Mouse (Mus musculus) embryonic facial prominence, embryonic 10.5 days (tissue): ENCODE measurements around the gene Ptges3. TPM values are rescaled to one million over a fixed set of nuclear protein-coding genes. Genes with fewer than 3 reads are reported as not detected.
A peak's percentile ranks its signal among the peaks of the same experiment; 100 is the strongest.
"Not testable (repeated sequence)": the region's sequence is repeated elsewhere in the genome, so short reads cannot be mapped to it uniquely, and the experiment has no call there.

Experiments
- DNase-seq: peaks from one replicate; pipeline ENCODE4 v3.0.0-alpha.2; 2017; ENCODE audit warnings: low spot score
- H3K27ac ChIP-seq: fragments of 300-500 bp; sonication (generic); replicated peaks from 2 replicates; pipeline ENCODE4 v1.5.1; 2016; ENCODE audit warnings: mild to moderate bottlenecking
- H3K27me3 ChIP-seq: fragments of 300-500 bp; sonication (generic); replicated peaks from 2 replicates; pipeline ENCODE4 v1.6.1; 2016; ENCODE audit warnings: low read depth, mild to moderate bottlenecking; ENCODE audit not compliant: poor library complexity, severe bottlenecking
- H3K36me3 ChIP-seq: fragments of 300-500 bp; sonication (generic); replicated peaks from 2 replicates; pipeline ENCODE4 v1.6.1; 2016; ENCODE audit warnings: mild to moderate bottlenecking, moderate library complexity
- H3K4me1 ChIP-seq: fragments of 300-500 bp; sonication (generic); 2 replicates; pipeline ENCODE4 v1.6.1; 2016
- H3K4me3 ChIP-seq: fragments of 300-500 bp; sonication (generic); 2 replicates; pipeline ENCODE4 v1.5.1; 2016; ENCODE audit warnings: mild to moderate bottlenecking, moderate library complexity
- H3K9me3 ChIP-seq: fragments of 300-500 bp; sonication (generic); 2 replicates; pipeline ENCODE4 v1.6.1; 2016; ENCODE audit warnings: mild to moderate bottlenecking
- WGBS: fragments of 180-500 bp; shearing (Covaris S2); methylation state at CpG from one replicate; pipeline ENCODE4 v1.1.7; 2016; 5-methylcytosine and 5-hydroxymethylcytosine counted together
- polyA plus RNA-seq: library from polyadenylated mRNA; unstranded; fragments of >200 nt; fragmentation: Nextera tagmentation; extraction: Ambion mirVana; gene quantifications from 2 replicates; pipeline ENCODE4 v1.2.1, GENCODE M21; 2016

Ptges3 gene
- polyA plus RNA-seq, 1 experiment from 2014 or later, result 711 TPM

DNA sequence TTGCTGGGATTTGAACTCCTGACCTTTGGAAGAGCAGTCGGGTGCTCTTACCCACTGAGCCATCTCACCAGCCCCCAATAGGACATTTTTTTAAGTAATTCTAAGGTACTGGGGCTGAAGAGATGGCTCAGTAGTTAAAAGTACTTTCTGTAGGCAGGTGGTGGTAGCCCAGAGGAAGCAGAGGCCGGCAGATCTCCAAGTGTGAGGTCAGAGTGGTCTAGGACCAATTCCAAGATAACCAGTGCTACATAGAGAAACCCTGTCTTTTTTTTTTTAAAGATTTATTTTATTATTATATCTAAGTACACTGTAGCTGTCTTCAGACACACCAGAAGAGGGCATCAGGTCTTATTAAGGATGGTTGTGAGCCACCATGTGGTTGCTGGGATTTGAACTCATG, 28.5 kb downstream of the Ptges3 start:
- not testable (repeated sequence) for DNase-seq, H3K4me3 ChIP-seq, H3K9me3 ChIP-seq, H3K27me3 ChIP-seq, H3K27ac ChIP-seq
- H3K36me3 ChIP-seq, result peaks cover 72% of the 10 kb centered on the region
- peaks cover 31% of the 10 kb centered on the region for H3K4me1 ChIP-seq
- 82% methylated on average over 2 of the region's 2 CpGs for WGBS

DNA sequence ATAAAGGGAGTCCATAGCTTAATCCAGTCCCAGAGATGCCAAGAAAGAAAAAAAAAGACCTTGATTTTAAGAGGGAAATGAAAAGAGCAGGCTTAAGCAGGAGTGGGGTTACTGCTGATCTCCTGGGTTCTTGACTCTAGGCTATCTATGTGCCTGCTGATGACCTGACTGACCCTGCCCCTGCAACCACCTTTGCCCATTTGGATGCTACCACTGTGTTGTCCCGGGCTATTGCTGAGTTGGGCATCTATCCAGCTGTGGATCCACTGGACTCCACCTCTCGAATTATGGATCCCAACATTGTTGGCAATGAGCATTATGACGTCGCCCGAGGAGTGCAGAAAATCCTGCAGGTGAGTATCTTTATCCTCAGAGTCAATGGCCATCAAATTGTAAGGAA, 29.4 kb downstream of the Ptges3 start:
- Histone ChIP-seq H3K9me3 (no peaks in the 10 kb centered on the region), H3K4me3 (no peak overlapping the region), H3K4me1 (peaks cover 36% of the 10 kb centered on the region), H3K27me3 (no peaks in the 10 kb centered on the region), H3K27ac (no peak overlapping the region), H3K36me3 (peaks cover 72% of the 10 kb centered on the region)
- WGBS, result 95% methylated on average over 5 of the region's 5 CpGs
- DNase-seq, result no peak

DNA sequence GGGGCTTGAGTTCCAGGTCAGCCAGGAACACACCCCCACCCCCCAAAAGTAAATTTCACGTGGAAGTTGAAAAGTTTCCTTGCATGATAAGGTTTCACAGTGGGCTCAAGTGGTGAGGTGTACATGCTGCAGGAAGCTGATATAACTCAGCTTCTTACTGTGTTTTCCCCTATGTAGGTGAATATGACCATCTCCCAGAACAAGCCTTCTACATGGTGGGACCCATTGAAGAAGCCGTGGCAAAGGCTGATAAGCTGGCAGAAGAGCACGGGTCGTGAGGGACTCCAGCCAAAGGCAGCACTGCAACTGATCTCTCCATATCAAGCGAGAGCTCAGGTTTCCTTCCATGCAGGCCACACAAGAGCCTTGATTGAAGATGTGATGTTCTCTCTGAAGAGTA, 31.1 kb downstream of the Ptges3 start:
- H3K27ac ChIP-seq, result no peak overlapping the region
- H3K36me3 ChIP-seq, result peaks cover 61% of the 10 kb centered on the region
- WGBS, result 71% methylated on average over 5 of the region's 5 CpGs
- H3K9me3 ChIP-seq, result no peaks in the 10 kb centered on the region
- peaks cover 46% of the 10 kb centered on the region for H3K4me1 ChIP-seq
- no peaks in the 10 kb centered on the region for H3K27me3 ChIP-seq
- no peak for DNase-seq
- H3K4me3 ChIP-seq, result no peak overlapping the region

DNA sequence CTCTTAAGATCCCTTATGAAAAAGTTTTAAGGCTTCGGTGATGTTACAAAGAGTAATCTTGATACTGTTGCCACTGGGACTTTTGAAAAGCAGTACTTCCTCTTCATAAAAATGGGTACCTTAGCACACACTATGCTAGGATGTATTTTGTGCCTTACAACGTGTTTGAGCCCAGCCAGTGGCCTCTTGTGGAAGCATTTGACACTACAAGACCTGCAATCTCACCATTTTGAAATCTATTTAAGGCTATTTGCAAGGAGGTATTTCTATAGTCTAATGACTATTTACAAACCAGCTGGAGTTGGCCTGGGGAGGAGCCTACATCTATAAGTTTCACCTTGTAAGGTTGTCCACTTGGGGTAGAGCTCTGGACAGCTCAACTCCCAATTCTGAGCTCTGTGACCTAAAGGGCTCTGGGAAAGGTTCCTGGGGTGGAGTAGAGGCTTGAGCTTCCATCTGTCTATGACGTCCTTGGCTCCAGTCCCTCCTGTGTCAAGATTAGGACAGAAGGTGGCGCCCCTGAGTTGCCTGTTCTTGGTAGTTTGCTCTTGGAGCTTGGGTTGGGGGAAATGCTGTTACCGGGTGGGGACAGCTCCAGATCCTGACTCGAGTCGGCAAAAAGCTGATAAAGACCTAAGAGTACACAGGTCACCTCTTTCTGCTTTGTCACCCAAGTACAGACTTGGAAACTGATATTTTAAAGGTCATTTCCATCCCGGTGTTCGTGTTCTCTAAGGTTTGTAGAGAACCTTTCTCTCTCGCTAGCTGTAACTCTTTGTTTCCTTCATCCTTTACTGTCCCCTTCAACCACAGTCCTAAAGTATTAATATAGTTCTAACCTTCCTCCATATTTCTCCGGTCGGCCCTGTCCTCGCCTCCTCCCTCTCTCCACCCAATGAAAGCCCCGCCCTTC, 32.2 kb downstream of the Ptges3 start:
- peaks cover 50% of the 10 kb centered on the region for H3K36me3 ChIP-seq

DNA sequence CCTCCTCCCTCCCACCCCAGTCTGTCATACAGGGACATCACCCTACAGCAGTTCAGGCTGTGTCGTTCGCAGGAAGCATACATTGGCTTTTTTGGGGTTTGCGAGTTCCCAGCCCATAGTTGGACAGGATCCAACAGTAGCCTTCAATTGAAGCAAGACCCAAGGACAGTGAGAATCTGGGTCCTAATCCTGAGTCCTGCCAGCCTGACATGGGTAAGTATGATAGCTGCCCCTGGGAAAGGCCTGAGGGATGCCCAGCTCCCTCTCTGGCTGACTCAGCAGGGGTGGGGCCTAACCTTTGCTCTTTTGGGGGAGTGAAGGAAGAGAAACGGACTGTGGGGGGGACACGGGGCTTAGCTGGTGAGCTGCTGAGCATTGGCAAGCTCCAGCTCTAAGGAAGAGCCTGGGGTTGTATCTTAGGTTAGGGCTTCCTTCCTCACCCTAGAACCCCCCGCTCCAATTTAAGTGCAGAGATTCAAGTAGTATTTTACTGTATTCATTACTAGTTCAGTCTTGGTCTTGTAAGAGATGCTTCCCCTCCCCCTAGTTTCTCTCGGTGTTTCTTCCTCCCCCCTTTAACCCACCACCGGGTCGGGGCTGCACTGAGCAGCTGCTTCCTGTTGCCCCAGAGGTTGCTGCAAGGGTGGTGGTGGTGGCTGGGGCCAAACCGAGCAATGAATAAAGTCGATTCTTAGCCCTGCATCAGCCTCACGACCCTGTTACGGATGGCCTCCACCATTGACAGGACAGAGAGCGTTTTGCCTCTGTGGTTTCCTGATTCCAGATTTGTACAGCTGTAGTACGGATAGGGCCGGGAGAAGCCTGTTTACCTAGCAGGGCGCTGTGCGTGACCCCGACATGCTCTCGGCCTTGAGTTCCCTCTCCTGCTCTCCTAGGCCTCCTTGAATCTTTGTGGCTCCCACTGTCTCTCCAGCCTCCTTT, 33.1 kb downstream of the Ptges3 start, which contains the start of gene Baz2a:
TSS of gene Baz2a (plus strand) at position 14 of the 942 bp plus-strand sequence.
- H3K27ac ChIP-seq, result peak within 1 kb of the TSS; percentile 92
- peaks cover 41% of the 10 kb centered on the region for H3K36me3 ChIP-seq
- H3K4me1 ChIP-seq, result peaks cover 59% of the 10 kb centered on the region
- 2% methylated on average over 20 of the region's 20 CpGs for WGBS
- H3K9me3 ChIP-seq, result no peaks in the 10 kb centered on the region
- H3K4me3 ChIP-seq, result peak within 1 kb of the TSS; percentile 90
- H3K27me3 ChIP-seq, result no peaks in the 10 kb centered on the region
- DNase-seq, result peak; percentile 55

More for the DNA sequence above, 32.2 kb downstream of the Ptges3 start:
- Histone ChIP-seq H3K27me3 (no peaks in the 10 kb centered on the region), H3K27ac (peak overlapping the region; percentile 92), H3K4me3 (peak overlapping the region; percentile 90), H3K4me1 (peaks cover 52% of the 10 kb centered on the region), H3K9me3 (no peaks in the 10 kb centered on the region)
- peak; percentile 87 for DNase-seq
- WGBS, result 9% methylated on average over 14 of the region's 14 CpGs

DNA sequence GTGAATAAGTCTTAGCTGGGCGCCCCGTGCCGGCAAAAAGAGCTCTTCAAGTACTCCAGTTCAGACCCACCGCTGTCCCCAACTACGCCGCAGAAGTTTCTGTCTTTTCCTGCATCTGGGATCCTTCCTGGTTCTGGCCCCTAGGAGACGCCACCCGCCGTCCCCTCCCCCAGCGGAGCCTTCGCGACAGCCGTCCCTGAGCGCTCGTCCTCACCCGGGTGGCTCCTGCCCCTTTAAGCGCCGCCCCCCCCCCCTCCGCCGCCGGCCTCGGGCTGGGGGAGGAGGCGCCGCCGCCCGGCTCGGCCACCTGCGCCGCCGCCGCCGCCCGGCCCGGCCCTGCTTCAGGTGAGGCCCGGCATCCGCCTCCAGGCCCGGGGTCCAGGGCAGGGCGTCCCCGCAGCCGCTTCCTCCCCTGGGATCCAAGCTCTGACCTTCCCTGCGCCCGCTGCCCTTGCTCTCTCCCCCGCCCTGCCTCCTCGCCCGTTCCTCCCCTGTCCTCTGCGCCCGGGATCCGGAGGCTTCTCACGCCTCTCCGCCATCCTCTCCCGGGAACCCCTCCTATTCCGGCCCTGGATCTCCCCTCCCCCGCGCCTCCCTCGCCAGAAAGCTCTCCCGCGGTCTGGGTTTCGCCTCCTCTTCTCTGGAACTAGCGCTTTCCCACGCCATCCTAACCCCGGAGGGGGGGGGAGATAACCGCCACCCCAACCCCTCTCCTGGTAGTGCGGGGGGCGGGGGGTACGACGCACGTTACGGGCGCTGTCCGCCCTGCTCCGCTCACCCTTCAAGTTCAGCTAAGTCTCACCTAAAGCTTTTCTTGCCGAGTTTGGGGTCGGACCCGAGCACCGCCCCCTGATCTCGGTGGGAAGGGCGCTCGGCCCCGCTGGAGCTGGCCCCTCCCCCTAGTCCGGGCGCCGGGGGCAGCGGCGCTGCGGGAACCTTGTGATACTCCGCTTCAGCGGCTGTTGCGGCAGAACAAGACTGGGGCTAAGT, 34.0 kb downstream of the Ptges3 start:
- Histone ChIP-seq H3K4me3 (peak overlapping the region; percentile 90), H3K36me3 (peaks cover 31% of the 10 kb centered on the region), H3K27me3 (no peaks in the 10 kb centered on the region), H3K27ac (peak overlapping the region; percentile 92), H3K4me1 (peaks cover 62% of the 10 kb centered on the region), H3K9me3 (no peaks in the 10 kb centered on the region)
- under 1% methylated on average over 86 of the region's 88 CpGs for WGBS
- peak; percentile 86 for DNase-seq

DNA sequence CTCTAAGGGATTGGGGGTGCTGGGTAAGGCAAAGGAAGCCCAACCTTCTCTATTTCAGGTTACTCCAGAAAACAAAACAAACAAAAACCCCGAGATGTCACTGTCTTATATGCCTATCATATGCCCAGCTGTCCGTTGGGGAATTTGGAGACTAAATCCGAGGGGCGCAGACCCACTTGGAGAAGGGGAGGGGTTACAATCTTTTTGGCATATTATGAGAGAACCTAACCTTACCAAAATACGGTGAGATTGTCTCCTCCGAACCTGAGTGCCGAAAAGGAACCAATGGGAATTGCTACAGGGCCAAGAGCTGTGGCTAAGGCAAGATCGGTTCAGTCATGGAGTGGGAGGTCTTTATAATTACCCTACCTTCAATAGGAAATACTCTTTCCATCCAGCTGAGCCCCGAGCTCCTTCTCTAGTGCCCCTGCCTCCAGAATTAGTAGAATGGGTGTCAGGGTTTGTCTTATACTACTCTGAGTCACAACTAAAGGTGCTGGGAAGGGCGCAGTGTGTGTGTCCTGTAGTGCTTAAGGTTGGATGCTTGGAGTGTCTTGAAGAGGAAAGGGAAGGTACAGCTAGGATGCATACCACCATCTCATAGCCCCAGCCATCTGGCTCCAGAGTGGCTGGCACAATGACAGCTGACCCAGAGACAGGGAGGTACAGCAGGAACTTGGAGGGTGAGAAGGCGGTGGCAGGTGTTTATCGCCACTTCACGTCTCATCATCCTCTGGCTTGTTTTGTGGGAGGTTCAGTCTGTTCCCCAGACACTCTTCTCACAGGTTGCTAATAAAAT, 34.9 kb downstream of the Ptges3 start:
- DNase-seq, result peak; percentile 11
- H3K27ac ChIP-seq, result peak overlapping the region; percentile 92

DNA sequence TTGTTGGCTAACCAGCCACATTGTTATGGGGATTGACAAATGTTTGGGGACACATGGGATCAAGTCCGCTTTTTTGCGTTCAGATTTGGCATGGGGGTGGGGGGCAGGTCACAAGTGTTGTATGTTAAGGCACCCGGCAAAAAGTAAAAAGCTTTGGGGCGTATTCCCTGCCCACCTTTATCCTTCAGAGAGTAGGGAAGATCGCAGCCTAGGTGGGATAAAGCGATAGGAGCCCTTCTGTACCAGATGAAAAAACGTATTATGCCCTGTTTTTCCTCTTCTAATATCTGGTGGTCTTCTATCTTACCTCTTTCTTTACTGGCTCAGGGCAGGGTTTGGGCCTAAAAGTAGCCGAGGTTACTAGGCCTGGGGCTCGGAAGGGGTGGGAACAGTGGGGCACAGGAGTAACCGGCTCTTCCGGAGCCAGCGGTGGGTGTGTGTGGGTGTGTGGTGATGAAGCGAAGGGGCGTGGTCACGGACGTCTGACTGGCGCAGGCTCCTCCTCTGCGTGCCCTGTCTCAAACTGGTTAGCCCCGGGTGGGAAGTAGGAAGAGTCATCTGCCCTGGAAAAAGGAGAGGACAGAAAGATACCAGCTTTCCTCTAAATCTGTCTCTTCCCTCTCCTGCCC, 35.7 kb downstream of the Ptges3 start:
- Histone ChIP-seq H3K27me3 (no peaks in the 10 kb centered on the region), H3K27ac (peak overlapping the region; percentile 51; the same call in 1 of the 2 replicates), H3K4me1 (peaks cover 72% of the 10 kb centered on the region), H3K9me3 (no peaks in the 10 kb centered on the region), H3K36me3 (peaks cover 15% of the 10 kb centered on the region), H3K4me3 (peak overlapping the region; percentile 90)
- peak; percentile 89 for DNase-seq
- WGBS, result 11% methylated on average over 19 of the region's 19 CpGs

More for the DNA sequence above, 34.9 kb downstream of the Ptges3 start:
- H3K4me3 ChIP-seq, result peak overlapping the region; percentile 90
- no peaks in the 10 kb centered on the region for H3K27me3 ChIP-seq
- peaks cover 22% of the 10 kb centered on the region for H3K36me3 ChIP-seq
- peaks cover 69% of the 10 kb centered on the region for H3K4me1 ChIP-seq
- WGBS, result 29% methylated on average over 13 of the region's 13 CpGs
- H3K9me3 ChIP-seq, result no peaks in the 10 kb centered on the region

DNA sequence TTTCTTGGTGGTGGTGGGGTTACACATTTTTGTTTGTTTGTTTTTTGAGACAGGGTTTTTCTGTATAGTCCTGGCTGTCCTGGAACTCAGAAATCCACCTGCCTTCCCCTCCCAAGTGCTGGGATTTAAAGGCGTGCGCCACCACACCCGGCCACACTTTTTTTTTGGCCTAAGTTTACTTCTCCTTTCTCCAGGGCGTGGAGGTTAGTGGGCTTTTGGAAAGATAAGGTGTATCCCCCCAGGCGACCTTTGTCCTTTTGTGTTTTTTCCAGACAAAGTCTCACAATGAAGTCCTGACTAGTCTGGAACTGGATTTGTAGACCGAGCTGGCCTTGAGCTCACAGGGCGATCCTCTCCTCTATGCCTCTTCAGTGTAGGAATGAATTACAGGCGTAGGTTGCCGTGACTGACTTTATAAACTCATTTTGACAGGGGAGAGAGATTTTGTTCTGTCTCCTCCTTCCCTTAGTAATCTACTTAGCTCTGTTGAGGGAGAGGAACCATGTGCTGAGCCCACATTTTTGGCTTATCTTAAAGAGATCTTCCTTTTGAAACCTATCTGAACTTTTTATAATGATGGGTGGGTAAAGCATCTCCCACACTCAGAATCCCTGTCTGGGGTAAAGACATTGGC, 36.4 kb downstream of the Ptges3 start:
- peak overlapping the region; percentile 90 for H3K4me3 ChIP-seq
- H3K4me1 ChIP-seq, result peaks cover 72% of the 10 kb centered on the region
- no peaks in the 10 kb centered on the region for H3K9me3 ChIP-seq
- peaks cover 13% of the 10 kb centered on the region for H3K36me3 ChIP-seq
- peak overlapping the region; percentile 51; the same call in 1 of the 2 replicates for H3K27ac ChIP-seq
- H3K27me3 ChIP-seq, result no peaks in the 10 kb centered on the region
- WGBS, result 27% methylated on average over 9 of the region's 9 CpGs
- DNase-seq, result no peak

DNA sequence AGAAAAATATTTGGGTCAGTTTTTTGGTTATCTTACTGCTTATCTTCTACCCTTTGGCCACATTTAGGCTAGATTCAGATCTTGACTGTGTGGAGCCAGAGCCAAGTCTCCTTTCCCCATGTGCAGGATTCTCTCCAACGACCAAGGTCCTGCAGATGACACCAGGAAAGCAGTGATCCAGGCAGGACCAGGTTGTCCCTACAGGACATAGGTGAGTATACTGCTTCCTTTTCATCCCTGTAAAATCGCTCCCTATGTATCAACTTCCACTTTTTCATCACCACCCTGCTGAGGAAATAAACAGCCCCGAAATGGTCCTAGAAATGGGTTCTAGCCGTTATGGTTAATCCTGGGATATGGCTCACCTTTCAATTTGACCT, 37.5 kb downstream of the Ptges3 start:
- 21% methylated on average over 4 of the region's 4 CpGs for WGBS
- peak overlapping the region; percentile 94; the same call in 1 of the 2 replicates for H3K27ac ChIP-seq
- H3K36me3 ChIP-seq, result peaks cover 7% of the 10 kb centered on the region; the same call in 1 of the 2 replicates
- no peaks in the 10 kb centered on the region for H3K9me3 ChIP-seq
- no peaks in the 10 kb centered on the region for H3K27me3 ChIP-seq
- peak overlapping the region; percentile 98 for H3K4me3 ChIP-seq
- DNase-seq, result no peak
- H3K4me1 ChIP-seq, result peaks cover 64% of the 10 kb centered on the region
